Mouse (Mus musculus) neural tube, embryonic 12.5 days (tissue): Measurements from ENCODE around the gene Tmem165. TPM values are rescaled to one million over a fixed set of nuclear protein-coding genes. Genes with fewer than 3 reads are reported as not detected.
A peak's percentile ranks its signal among the peaks of the same experiment; 100 is the strongest.

Experiments
- ATAC-seq: fragments of 200-750 bp; cut with Nextera tagmentation; 2 replicates; pipeline ENCODE4 v1.8.0; 2017; ENCODE audit warnings: low read depth, mild to moderate bottlenecking, moderate TSS enrichment, moderate library complexity; ENCODE audit not compliant: low FRiP score
- H3K27ac ChIP-seq: fragments of 300-500 bp; sonication (generic); 2 replicates; pipeline ENCODE4 v1.5.1; 2016
- H3K27me3 ChIP-seq: fragments of 300-500 bp; sonication (generic); replicated peaks from 2 replicates; pipeline ENCODE4 v1.6.1; 2016; ENCODE audit warnings: mild to moderate bottlenecking
- H3K36me3 ChIP-seq: fragments of 300-500 bp; sonication (generic); 2 replicates; pipeline ENCODE4 v1.6.1; 2016; ENCODE audit warnings: mild to moderate bottlenecking
- H3K4me1 ChIP-seq: fragments of 300-500 bp; sonication (generic); 2 replicates; pipeline ENCODE4 v1.6.1; 2016
- H3K4me2 ChIP-seq: fragments of 300-500 bp; sonication (generic); replicated peaks from 2 replicates; pipeline ENCODE4 v1.6.1; 2016; ENCODE audit warnings: mild to moderate bottlenecking
- H3K4me3 ChIP-seq: fragments of 300-500 bp; sonication (generic); 2 replicates; pipeline ENCODE4 v1.5.1; 2016
- H3K9ac ChIP-seq: fragments of 300-500 bp; sonication (generic); 2 replicates; pipeline ENCODE4 v1.6.1; 2016; ENCODE audit warnings: mild to moderate bottlenecking
- H3K9me3 ChIP-seq: fragments of 300-500 bp; sonication (generic); 2 replicates; pipeline ENCODE4 v1.6.1; 2016; ENCODE audit warnings: mild to moderate bottlenecking
- WGBS: fragments of 180-500 bp; shearing (Covaris S2); methylation state at CpG from one replicate; pipeline ENCODE4 v1.1.7; 2016; 5-methylcytosine and 5-hydroxymethylcytosine counted together
- polyA plus RNA-seq: library from polyadenylated mRNA; unstranded; fragments of >200 nt; fragmentation: Nextera tagmentation; extraction: Ambion mirVana; gene quantifications from 2 replicates; pipeline ENCODE4 v1.2.1, GENCODE M21; 2016

The Tmem165 gene
- polyA plus RNA-seq, 1 experiment from 2014 or later = 104 TPM

- Histone ChIP-seq H3K36me3 (no peaks in the 10 kb centered on the region), H3K4me1 (no peaks in the 10 kb centered on the region), H3K9me3 (no peaks in the 10 kb centered on the region), H3K4me2 (no peak overlapping the region), H3K27me3 (no peaks in the 10 kb centered on the region), H3K27ac (no peak overlapping the region), H3K9ac (no peak overlapping the region), H3K4me3 (no peak overlapping the region)
- ATAC-seq = no peak
- 71% methylated on average over 11 of the region's 11 CpGs for WGBS
These were observed 6.8 kb upstream of the Tmem165 start for GRCm38 (mm10) chr5:76176841-76177240.

GRCm38 (mm10) chr5:76177664-76178063, 6.0 kb upstream of the Tmem165 start:
- no peaks in the 10 kb centered on the region for H3K27me3 ChIP-seq
- 83% methylated on average over 7 of the region's 7 CpGs for WGBS
- H3K27ac ChIP-seq = no peak overlapping the region
- H3K4me1 ChIP-seq = no peaks in the 10 kb centered on the region
- no peak overlapping the region for H3K4me3 ChIP-seq
- no peak overlapping the region for H3K9ac ChIP-seq
- no peaks in the 10 kb centered on the region for H3K9me3 ChIP-seq
- no peaks in the 10 kb centered on the region for H3K36me3 ChIP-seq
- H3K4me2 ChIP-seq = no peak overlapping the region
- no peak for ATAC-seq

DNA sequence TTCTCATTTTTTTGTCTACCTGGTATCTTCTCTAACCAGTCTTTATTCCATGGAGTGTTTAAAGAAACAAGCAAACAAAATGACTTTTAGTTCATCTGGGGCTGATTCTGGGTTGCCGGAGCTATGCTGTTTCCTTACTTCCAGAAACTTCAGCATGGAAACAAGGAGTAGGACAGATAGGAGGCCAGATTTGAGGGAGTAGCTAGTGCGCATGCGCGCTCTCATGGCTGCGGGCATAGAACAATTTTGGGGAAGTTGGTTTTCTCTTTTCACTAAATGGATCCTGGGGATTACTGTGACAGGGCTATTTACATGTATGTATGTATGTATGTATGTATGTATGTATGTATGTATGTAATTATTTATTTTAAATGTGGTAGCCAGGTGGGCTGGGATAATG, 4.5 kb upstream of the Tmem165 start:
- no peaks in the 10 kb centered on the region for H3K9me3 ChIP-seq
- ATAC-seq = no peak
- H3K4me3 ChIP-seq = no peak overlapping the region
- H3K36me3 ChIP-seq = no peaks in the 10 kb centered on the region
- H3K4me1 ChIP-seq = no peaks in the 10 kb centered on the region
- H3K27ac ChIP-seq = no peak overlapping the region
- WGBS = 96% methylated on average over 5 of the region's 5 CpGs
- H3K27me3 ChIP-seq = no peaks in the 10 kb centered on the region
- no peak overlapping the region for H3K4me2 ChIP-seq
- H3K9ac ChIP-seq = no peak overlapping the region

DNA sequence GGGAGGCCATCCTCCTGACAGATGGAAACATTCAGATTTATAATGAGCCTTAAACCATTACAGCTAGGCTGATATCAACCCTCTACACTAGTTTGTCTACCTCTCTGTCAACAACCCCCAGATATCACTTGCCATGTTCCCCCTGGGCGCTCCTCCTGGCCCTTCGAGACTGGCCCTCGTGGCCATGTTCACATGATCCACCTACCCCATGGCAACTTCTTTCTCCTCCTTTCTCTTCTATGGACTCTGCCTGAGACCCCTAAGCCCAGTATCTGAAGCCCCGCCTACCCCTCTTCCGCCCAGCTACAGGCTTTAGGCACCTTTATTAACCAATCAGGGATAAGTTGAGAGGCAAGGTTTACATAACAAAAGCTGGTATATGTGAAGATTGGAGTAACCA, 3.9 kb upstream of the Tmem165 start:
- no peak overlapping the region for H3K9ac ChIP-seq
- no peak for ATAC-seq
- no peaks in the 10 kb centered on the region for H3K4me1 ChIP-seq
- no peaks in the 10 kb centered on the region for H3K36me3 ChIP-seq
- H3K27ac ChIP-seq = no peak overlapping the region
- 85% methylated on average over 5 of the region's 5 CpGs for WGBS
- no peaks in the 10 kb centered on the region for H3K9me3 ChIP-seq
- H3K4me3 ChIP-seq = no peak overlapping the region
- no peaks in the 10 kb centered on the region for H3K27me3 ChIP-seq
- no peak overlapping the region for H3K4me2 ChIP-seq

DNA sequence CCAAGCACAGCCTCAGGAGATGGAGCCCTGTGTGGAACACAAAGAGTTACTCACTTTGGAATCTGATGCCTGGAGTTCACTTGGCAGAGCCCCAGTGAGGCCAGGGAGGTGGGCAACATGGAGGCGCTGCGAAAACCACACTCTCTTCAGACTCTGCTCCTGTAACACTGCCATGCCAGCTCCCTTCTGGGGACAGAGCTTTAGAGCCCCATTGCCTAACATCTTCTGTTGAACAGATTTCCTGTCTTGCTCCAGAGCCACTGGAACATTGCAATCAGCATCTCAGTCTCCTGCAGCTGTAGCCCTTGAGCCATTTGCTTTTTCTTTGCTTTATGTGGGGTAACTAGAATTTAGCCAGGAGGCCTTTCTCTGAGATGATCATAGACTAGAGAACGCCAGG, 1.4 kb upstream of the Tmem165 start:
- Histone ChIP-seq H3K36me3 (no peaks in the 10 kb centered on the region), H3K9me3 (no peaks in the 10 kb centered on the region), H3K4me3 (no peak overlapping the region), H3K4me1 (peaks cover 14% of the 10 kb centered on the region), H3K4me2 (no peak overlapping the region), H3K27ac (no peak overlapping the region), H3K27me3 (no peaks in the 10 kb centered on the region), H3K9ac (no peak overlapping the region)
- no peak for ATAC-seq
- 81% methylated on average over 3 of the region's 3 CpGs for WGBS

GRCm38 (mm10) chr5:76183043-76183749, 484 bp upstream of the Tmem165 start:
- H3K27ac ChIP-seq = peak overlapping the region; percentile 95; the same call in 1 of the 2 replicates
- no peaks in the 10 kb centered on the region for H3K36me3 ChIP-seq
- H3K4me3 ChIP-seq = peak overlapping the region; percentile 95
- H3K9me3 ChIP-seq = no peaks in the 10 kb centered on the region
- ATAC-seq = no peak
- peak overlapping the region; percentile 97 for H3K9ac ChIP-seq
- H3K4me2 ChIP-seq = peak overlapping the region; percentile 78
- no peaks in the 10 kb centered on the region for H3K27me3 ChIP-seq
- WGBS = 44% methylated on average over 17 of the region's 17 CpGs
- H3K4me1 ChIP-seq = peaks cover 14% of the 10 kb centered on the region

DNA sequence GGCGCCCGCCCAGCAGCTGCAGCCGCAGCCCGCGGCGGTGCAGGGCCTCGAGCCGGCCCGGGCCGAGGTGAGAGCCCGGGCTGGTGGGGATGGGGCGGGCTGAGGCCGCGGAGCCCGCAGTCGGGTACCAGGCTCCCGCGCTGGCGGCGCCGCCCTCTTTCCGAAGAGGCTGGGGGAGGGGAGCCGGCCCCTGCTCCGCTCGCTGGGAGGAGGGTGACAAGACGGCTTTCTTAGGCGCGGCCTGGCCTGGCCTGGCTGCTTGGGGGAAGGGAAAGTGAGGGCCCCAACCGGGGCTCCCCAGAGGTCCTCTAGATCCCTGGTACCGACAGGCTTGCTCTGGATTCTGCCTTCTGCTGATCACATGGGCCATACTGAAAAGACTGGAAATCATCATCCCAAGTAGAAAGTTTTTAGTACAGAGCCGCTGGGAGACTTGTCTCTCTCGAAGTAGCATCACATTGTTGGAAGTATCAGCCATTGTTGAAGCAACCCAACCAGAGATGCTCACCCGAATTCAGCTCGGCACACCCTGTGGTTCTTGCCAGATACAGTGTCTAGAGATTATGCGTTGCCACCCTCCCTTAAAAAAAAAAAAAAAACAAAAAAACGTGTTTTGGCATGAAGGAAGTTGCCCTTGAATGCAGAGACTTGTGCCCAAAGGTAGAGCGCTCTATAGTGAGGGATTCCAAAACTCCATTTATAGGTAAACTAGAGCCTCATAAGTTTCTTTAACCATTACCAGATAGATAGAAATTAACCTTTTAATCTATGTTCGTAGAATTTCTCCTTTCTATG, 803 bp downstream of the Tmem165 start:
- Histone ChIP-seq H3K9me3 (no peaks in the 10 kb centered on the region), H3K27me3 (no peaks in the 10 kb centered on the region), H3K27ac (peak overlapping the region; percentile 95), H3K4me2 (peak overlapping the region; percentile 78), H3K4me3 (peak overlapping the region; percentile 95), H3K4me1 (peaks cover 14% of the 10 kb centered on the region), H3K9ac (peak overlapping the region; percentile 97), H3K36me3 (no peaks in the 10 kb centered on the region)
- 5% methylated on average over 38 of the region's 38 CpGs for WGBS
- peak; percentile 93 for ATAC-seq

DNA sequence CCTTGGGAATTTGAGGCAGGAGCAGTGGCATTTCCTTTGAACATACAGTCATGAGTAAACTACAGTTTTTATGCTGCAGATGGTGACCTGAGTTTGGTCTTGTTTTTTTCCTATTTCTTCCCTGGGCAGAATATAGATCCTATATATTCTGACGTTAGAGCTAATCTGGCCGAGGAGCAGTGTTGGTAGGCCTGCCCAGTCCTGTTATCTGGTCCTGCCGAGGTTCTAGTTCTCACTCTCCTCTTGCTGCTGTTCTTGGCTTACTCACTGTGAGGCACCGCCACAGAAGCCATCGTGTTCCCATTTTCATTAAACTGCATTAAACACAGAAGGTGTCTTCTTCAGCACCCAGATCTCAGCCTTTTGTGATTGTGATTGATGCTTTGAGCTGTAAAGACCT, 4.2 kb downstream of the Tmem165 start:
- H3K4me3 ChIP-seq = no peak overlapping the region
- ATAC-seq = no peak
- no peak overlapping the region for H3K27ac ChIP-seq
- peaks cover 14% of the 10 kb centered on the region for H3K4me1 ChIP-seq
- H3K9ac ChIP-seq = no peak overlapping the region
- no peak overlapping the region for H3K4me2 ChIP-seq
- WGBS = 90% methylated on average over 5 of the region's 5 CpGs
- no peaks in the 10 kb centered on the region for H3K9me3 ChIP-seq
- H3K27me3 ChIP-seq = no peaks in the 10 kb centered on the region
- 0 out of 2 replicates have a peak, but pooled peaks cover 5% of the 10 kb centered on the region for H3K36me3 ChIP-seq

DNA sequence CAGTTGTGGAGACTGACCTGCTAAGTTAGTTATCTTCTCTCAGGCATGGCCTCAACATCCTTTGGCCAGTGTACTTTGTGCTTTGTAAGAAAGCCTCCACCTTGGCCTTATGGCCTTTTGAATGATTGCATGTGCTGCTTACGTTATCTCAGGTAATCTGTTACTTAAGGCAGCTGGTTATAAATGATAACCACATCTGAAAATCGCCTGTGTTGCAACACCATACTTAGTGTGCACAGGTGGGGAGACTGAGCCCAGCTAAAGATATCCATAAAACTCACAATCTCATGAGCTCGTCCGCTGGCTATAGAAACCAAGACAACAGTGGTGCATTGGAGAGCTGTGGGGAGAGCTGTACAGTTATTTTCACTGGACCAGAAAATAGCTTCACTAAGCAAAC, 6.9 kb downstream of the Tmem165 start:
- peaks cover 7% of the 10 kb centered on the region for H3K4me1 ChIP-seq
- H3K27ac ChIP-seq = no peak overlapping the region
- H3K9ac ChIP-seq = no peak overlapping the region
- peaks cover 11% of the 10 kb centered on the region; the same call in 1 of the 2 replicates for H3K36me3 ChIP-seq
- no peak for ATAC-seq
- H3K4me3 ChIP-seq = no peak overlapping the region
- no peak overlapping the region for H3K4me2 ChIP-seq
- H3K27me3 ChIP-seq = no peaks in the 10 kb centered on the region
- 90% methylated on average over 4 of the region's 4 CpGs for WGBS
- H3K9me3 ChIP-seq = no peaks in the 10 kb centered on the region

- H3K36me3 ChIP-seq = peaks cover 16% of the 10 kb centered on the region; the same call in 1 of the 2 replicates
- H3K27me3 ChIP-seq = no peaks in the 10 kb centered on the region
- H3K4me3 ChIP-seq = no peak overlapping the region
- no peaks in the 10 kb centered on the region for H3K4me1 ChIP-seq
- no peak overlapping the region for H3K27ac ChIP-seq
- no peak overlapping the region for H3K9ac ChIP-seq
- H3K9me3 ChIP-seq = no peaks in the 10 kb centered on the region
- no peak overlapping the region for H3K4me2 ChIP-seq
- no peak for ATAC-seq
These were observed 9.4 kb downstream of the Tmem165 start for GRCm38 (mm10) chr5:76193075-76193474.

DNA sequence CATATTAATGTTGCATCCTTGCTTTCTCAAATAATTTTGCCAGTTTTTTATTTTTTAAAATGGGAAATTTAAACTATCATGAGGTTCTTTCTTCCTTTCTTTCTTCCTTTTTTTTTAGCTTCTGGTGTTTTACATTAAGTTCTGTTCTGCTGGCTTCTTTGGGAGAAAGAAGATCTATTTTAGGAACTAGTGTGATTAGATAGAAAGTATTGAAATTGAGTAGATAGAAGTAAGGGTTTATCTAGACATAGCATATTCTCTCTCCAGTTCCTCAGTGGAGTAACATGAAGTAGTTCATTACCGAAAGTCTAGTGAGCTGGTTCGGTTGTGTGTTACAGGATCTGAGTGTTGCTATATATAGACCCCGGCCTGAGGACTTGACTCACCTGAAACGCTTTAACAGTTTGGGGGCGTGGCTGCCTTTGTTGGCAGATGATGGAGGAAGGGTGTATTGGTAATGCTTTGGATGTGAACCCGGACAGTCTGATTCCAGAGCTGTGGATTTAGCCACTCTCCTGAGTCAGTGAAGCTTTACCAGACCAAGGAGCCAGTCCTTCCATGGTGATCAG, 10.8 kb downstream of the Tmem165 start:
- H3K4me3 ChIP-seq = no peak overlapping the region
- H3K4me1 ChIP-seq = no peaks in the 10 kb centered on the region
- no peak overlapping the region for H3K9ac ChIP-seq
- WGBS = 92% methylated on average over 6 of the region's 6 CpGs
- H3K9me3 ChIP-seq = no peaks in the 10 kb centered on the region
- no peak overlapping the region for H3K27ac ChIP-seq
- ATAC-seq = no peak
- no peaks in the 10 kb centered on the region for H3K27me3 ChIP-seq
- H3K36me3 ChIP-seq = peaks cover 19% of the 10 kb centered on the region; the same call in 1 of the 2 replicates
- no peak overlapping the region for H3K4me2 ChIP-seq

DNA sequence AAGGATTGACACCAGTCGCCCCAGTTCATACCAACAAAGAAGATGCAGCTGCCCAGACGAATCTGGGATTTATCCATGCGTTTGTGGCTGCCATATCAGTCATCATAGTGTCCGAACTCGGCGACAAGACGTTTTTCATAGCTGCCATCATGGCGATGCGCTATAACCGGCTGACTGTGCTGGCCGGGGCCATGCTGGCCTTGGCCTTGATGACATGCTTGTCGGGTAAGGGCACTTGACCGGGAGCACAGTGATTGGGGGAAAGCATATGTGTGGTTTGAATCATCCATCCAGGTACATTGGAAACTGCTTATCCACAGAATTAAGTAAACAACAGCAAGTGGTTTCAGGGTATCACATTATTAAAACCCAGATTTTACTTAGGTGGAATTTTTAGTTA, 15.7 kb downstream of the Tmem165 start:
- 90% methylated on average over 13 of the region's 13 CpGs for WGBS
- Histone ChIP-seq H3K4me3 (no peak overlapping the region), H3K4me1 (no peaks in the 10 kb centered on the region), H3K9me3 (no peaks in the 10 kb centered on the region), H3K9ac (no peak overlapping the region), H3K27ac (no peak overlapping the region), H3K27me3 (no peaks in the 10 kb centered on the region), H3K36me3 (peaks cover 44% of the 10 kb centered on the region), H3K4me2 (no peak overlapping the region)
- no peak for ATAC-seq
